Mouse (Mus musculus) forebrain, embryonic 12.5 days (tissue): ENCODE results near the gene Lrmp. TPM values are rescaled to one million over a fixed set of nuclear protein-coding genes. Genes with fewer than 3 reads are reported as not detected.

Experiments
- ATAC-seq: fragments of 200-750 bp; cut with Nextera tagmentation; 2 replicates; pipeline ENCODE4 v1.8.0; 2017; ENCODE audit warnings: moderate TSS enrichment; ENCODE audit not compliant: low FRiP score
- H3K27ac ChIP-seq: fragments of 300-500 bp; sonication (generic); 2 replicates; pipeline ENCODE4 v1.5.1; 2016; ENCODE audit warnings: mild to moderate bottlenecking
- H3K27me3 ChIP-seq: fragments of 300-500 bp; sonication (generic); 2 replicates; pipeline ENCODE4 v1.6.1; 2016; ENCODE audit warnings: mild to moderate bottlenecking
- H3K36me3 ChIP-seq: fragments of 300-500 bp; sonication (generic); replicated peaks from 2 replicates; pipeline ENCODE4 v1.6.1; 2016; ENCODE audit warnings: mild to moderate bottlenecking
- H3K4me1 ChIP-seq: fragments of 300-500 bp; sonication (generic); 2 replicates; pipeline ENCODE4 v1.6.1; 2016
- H3K4me2 ChIP-seq: fragments of 300-500 bp; sonication (generic); 2 replicates; pipeline ENCODE4 v1.6.1; 2016; ENCODE audit warnings: mild to moderate bottlenecking, moderate library complexity
- H3K4me3 ChIP-seq: fragments of 300-500 bp; sonication (generic); replicated peaks from 2 replicates; pipeline ENCODE4 v1.5.1; 2016; ENCODE audit warnings: mild to moderate bottlenecking
- H3K9ac ChIP-seq: fragments of 300-500 bp; sonication (generic); 2 replicates; pipeline ENCODE4 v1.6.1; 2016; ENCODE audit warnings: mild to moderate bottlenecking
- H3K9me3 ChIP-seq: fragments of 300-500 bp; sonication (generic); 2 replicates; pipeline ENCODE4 v1.6.1; 2016
- WGBS: fragments of 180-500 bp; shearing (Covaris S2); methylation state at CpG from one replicate; pipeline ENCODE4 v1.1.7; 2016; 5-methylcytosine and 5-hydroxymethylcytosine counted together
- polyA plus RNA-seq: library from polyadenylated mRNA; unstranded; fragments of >200 nt; fragmentation: Nextera tagmentation; extraction: Ambion mirVana; gene quantifications from 2 replicates; pipeline ENCODE4 v1.2.1, GENCODE M21; 2016

Lrmp gene
- 0.88 and 1.0 TPM in 2 replicates for polyA plus RNA-seq

DNA sequence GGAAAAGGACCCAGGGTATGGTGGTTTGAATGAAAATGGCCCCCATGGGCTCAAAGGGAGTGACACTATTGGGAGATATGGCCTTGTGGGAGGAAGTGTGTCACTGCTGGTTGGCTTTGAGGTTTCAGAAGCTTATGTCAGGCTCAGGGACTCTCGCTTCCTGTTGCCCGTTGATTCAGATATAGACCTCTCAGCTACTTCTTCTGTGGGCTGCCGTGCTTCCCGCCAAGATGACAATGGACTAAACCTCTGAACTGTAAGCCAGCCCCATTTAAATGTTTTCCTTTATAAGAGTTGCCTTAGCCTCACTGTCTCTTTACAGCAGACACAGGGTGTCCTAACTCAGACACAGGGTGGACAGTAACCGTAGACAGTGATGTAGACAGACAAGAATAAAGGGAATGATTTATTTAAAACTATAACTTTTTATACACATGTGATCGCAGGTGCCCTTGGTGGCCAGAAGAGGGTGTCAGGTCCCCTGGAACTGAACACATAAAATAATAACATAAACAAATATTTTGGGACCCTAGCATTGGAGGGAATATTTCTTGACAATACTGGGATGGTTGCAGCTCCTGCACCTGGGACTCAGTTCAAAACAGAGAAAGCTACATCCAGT is at the start of gene Lrmp:
Gene Lrmp, plus strand, starts transcription at position 178 of the 622 bp plus-strand sequence.
- H3K36me3 ChIP-seq, result no peaks in the 10 kb centered on the region
- H3K9ac ChIP-seq, result no peak within 1 kb of the TSS
- WGBS, result 71% methylated on average over 6 of the region's 6 CpGs
- peaks cover 14% of the 10 kb centered on the region for H3K4me1 ChIP-seq
- H3K27me3 ChIP-seq, result no peaks in the 10 kb centered on the region
- no peaks in the 10 kb centered on the region for H3K9me3 ChIP-seq
- no peak for ATAC-seq
- no peak within 1 kb of the TSS for H3K4me3 ChIP-seq
- peak within 1 kb of the TSS; percentile 27 for H3K4me2 ChIP-seq
- peak within 1 kb of the TSS; percentile 78 for H3K27ac ChIP-seq

- Histone ChIP-seq H3K27me3 (no peaks in the 10 kb centered on the region), H3K4me2 (no peak overlapping the region), H3K36me3 (no peaks in the 10 kb centered on the region), H3K9me3 (no peaks in the 10 kb centered on the region), H3K4me3 (no peak overlapping the region), H3K9ac (no peak overlapping the region), H3K27ac (no peak overlapping the region), H3K4me1 (peaks cover 6% of the 10 kb centered on the region; the same call in 1 of the 2 replicates)
- WGBS, result 87% methylated on average over 6 of the region's 6 CpGs
- no peak for ATAC-seq
Measured at GRCm38 (mm10) chr6:145066416-145066815, 49.0 kb upstream of the Lrmp start.

- 90% methylated on average over 8 of the region's 8 CpGs for WGBS
- Histone ChIP-seq H3K4me3 (no peak overlapping the region), H3K36me3 (no peaks in the 10 kb centered on the region), H3K9me3 (no peaks in the 10 kb centered on the region), H3K4me1 (peaks cover 6% of the 10 kb centered on the region; the same call in 1 of the 2 replicates), H3K27ac (no peak overlapping the region), H3K9ac (no peak overlapping the region), H3K27me3 (no peaks in the 10 kb centered on the region), H3K4me2 (no peak overlapping the region)
- no peak for ATAC-seq
Measured at GRCm38 (mm10) chr6:145067679-145068078, 47.8 kb upstream of the Lrmp start.

- no peaks in the 10 kb centered on the region for H3K27me3 ChIP-seq
- no peak overlapping the region for H3K4me2 ChIP-seq
- H3K9ac ChIP-seq, result no peak overlapping the region
- no peaks in the 10 kb centered on the region for H3K36me3 ChIP-seq
- no peak overlapping the region for H3K27ac ChIP-seq
- no peaks in the 10 kb centered on the region for H3K9me3 ChIP-seq
- H3K4me1 ChIP-seq, result 0 out of 2 replicates have a peak, but pooled peaks cover under 1% of the 10 kb centered on the region
- WGBS, result 97% methylated on average over 7 of the region's 7 CpGs
- H3K4me3 ChIP-seq, result no peak overlapping the region
- ATAC-seq, result no peak
Measured at GRCm38 (mm10) chr6:145069397-145069796, 46.1 kb upstream of the Lrmp start.

DNA sequence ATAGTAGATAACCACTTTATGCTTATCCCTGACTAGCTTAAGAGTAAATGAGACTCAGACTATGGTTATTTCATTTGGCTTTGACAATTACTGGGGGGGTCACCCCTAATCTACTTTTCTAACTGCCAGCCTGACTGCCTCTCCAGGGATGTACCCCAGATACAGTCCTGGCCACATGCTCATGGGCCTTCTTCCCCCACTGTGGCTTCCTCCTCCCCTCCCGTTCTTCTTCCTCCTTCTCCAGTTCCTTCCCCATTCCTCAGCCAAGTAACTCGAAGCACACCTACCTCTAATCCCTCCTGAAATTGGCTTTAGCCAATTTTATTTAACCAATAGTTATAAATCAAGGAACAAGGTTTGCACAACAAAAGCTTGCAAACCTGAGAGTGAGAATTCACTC is 45.5 kb upstream of the Lrmp start:
- no peak overlapping the region for H3K4me2 ChIP-seq
- no peak overlapping the region for H3K9ac ChIP-seq
- no peak overlapping the region for H3K4me3 ChIP-seq
- H3K27ac ChIP-seq, result no peak overlapping the region
- H3K9me3 ChIP-seq, result no peaks in the 10 kb centered on the region
- 0 out of 2 replicates have a peak, but pooled peaks cover 3% of the 10 kb centered on the region for H3K4me1 ChIP-seq
- H3K36me3 ChIP-seq, result no peaks in the 10 kb centered on the region
- ATAC-seq, result no peak
- no peaks in the 10 kb centered on the region for H3K27me3 ChIP-seq
- WGBS, result 79% methylated on average over 2 of the region's 2 CpGs

DNA sequence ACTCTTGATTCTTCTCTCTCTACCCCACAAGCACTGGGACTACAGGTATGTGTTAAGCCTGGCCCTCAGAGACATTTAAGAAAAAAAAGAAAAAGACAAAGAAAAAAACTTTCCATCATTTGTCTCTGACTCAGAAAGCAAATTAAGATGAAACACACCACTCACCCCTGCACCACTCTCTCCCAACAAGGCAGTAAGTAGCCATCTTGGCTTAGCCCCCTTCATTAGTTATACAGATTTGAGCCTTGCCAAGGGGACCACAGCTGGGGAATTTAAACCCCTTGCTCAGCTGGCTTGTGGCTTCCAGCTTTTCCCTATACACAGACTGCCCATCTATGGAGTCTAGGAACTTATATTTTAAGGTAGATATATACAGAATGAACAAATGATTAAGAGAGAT is 41.0 kb upstream of the Lrmp start:
- H3K36me3 ChIP-seq, result no peaks in the 10 kb centered on the region
- no peak for ATAC-seq
- H3K27me3 ChIP-seq, result 0 out of 2 replicates have a peak, but pooled peaks cover 3% of the 10 kb centered on the region
- no peaks in the 10 kb centered on the region for H3K9me3 ChIP-seq
- H3K9ac ChIP-seq, result no peak overlapping the region
- H3K4me3 ChIP-seq, result 0 out of 2 replicates have a peak overlapping the region, but pooled peaks have one; percentile 11
- H3K4me2 ChIP-seq, result peak overlapping the region; percentile 91
- peaks cover 7% of the 10 kb centered on the region; the same call in 1 of the 2 replicates for H3K4me1 ChIP-seq
- H3K27ac ChIP-seq, result no peak overlapping the region

GRCm38 (mm10) chr6:145075088-145075547 is 40.3 kb upstream of the Lrmp start:
- 0 out of 2 replicates have a peak, but pooled peaks cover 3% of the 10 kb centered on the region for H3K27me3 ChIP-seq
- peak; percentile 69 for ATAC-seq
- WGBS, result under 1% methylated on average over 20 of the region's 20 CpGs
- H3K9ac ChIP-seq, result peak overlapping the region; percentile 74
- no peak overlapping the region for H3K27ac ChIP-seq
- no peaks in the 10 kb centered on the region for H3K36me3 ChIP-seq
- H3K4me2 ChIP-seq, result peak overlapping the region; percentile 91
- H3K4me1 ChIP-seq, result peaks cover 7% of the 10 kb centered on the region; the same call in 1 of the 2 replicates
- no peaks in the 10 kb centered on the region for H3K9me3 ChIP-seq
- H3K4me3 ChIP-seq, result peak overlapping the region; percentile 53

DNA sequence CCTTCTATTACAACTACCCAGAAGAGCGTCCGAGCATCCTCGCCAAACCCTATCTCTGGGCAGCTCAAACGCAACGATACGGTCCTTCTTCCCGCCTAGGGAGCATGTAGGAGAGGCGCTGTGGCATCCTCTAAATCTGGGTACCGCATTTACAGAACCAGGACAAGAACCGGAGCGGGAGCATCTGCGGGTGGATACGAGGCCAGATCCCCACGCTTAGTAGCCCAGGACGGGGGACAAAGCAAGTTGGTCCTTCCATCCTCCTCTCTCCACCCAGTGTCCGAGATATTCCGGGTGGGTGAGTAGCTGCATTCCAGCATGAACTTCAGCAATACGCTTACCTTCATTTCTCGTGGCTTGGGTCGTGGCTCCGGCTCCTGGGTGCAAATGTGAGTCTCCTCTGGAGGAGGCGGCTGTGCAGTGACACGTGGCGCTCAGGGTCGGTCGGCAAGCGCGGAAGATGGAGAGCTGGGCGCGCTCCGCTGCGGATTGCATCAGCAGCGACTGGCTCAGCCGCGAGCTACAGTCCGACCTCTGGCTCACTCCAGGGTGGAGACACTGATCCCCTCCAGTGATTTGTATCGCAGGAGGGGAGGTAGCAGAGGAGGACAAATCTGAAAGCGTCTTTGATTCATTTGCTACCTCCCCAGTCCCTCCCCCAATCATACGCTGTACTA is 39.8 kb upstream of the Lrmp start, which contains the start of gene Bcat1:
Gene Bcat1, minus strand, starts transcription at position 637 of the 677 bp plus-strand sequence.
- peaks cover 7% of the 10 kb centered on the region; the same call in 1 of the 2 replicates for H3K4me1 ChIP-seq
- no peaks in the 10 kb centered on the region for H3K36me3 ChIP-seq
- H3K4me3 ChIP-seq, result peak within 1 kb of the TSS; percentile 53
- H3K9me3 ChIP-seq, result no peaks in the 10 kb centered on the region
- H3K27me3 ChIP-seq, result 0 out of 2 replicates have a peak, but pooled peaks cover 3% of the 10 kb centered on the region
- no peak within 1 kb of the TSS for H3K27ac ChIP-seq
- under 1% methylated on average over 39 of the region's 39 CpGs for WGBS
- peak; percentile 82 for ATAC-seq
- peak within 1 kb of the TSS; percentile 74 for H3K9ac ChIP-seq
- peak within 1 kb of the TSS; percentile 91 for H3K4me2 ChIP-seq

DNA sequence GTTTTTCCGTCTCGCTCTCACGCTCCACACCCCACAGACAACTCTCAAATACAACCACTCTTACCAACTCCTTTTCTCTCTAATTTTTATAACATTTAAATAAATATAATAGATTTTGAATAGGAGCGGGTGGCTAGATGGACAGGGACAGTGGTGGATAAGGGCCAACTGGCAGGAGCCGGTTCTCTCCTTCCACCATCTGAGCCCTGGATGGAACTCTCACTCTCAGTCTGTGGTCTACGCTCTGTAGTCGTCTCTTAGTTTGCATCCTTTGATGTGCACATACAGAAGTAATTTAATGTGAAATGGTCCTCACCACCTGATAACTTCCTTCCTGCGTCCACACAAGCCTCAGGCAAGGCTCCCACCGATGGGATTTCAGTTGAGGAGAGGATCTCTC is 39.2 kb upstream of the Lrmp start:
- Histone ChIP-seq H3K27me3 (0 out of 2 replicates have a peak, but pooled peaks cover 3% of the 10 kb centered on the region), H3K4me1 (peaks cover 7% of the 10 kb centered on the region; the same call in 1 of the 2 replicates), H3K4me2 (peak overlapping the region; percentile 91), H3K4me3 (peak overlapping the region; percentile 53), H3K9ac (0 out of 2 replicates have a peak overlapping the region, but pooled peaks have one; percentile 74), H3K27ac (no peak overlapping the region), H3K36me3 (no peaks in the 10 kb centered on the region), H3K9me3 (no peaks in the 10 kb centered on the region)
- WGBS, result 14% methylated on average over 9 of the region's 9 CpGs
- ATAC-seq, result peak; percentile 57; the same call in 1 of the 2 replicates

GRCm38 (mm10) chr6:145079087-145079759 is 36.2 kb upstream of the Lrmp start:
- Histone ChIP-seq H3K27ac (no peak overlapping the region), H3K36me3 (no peaks in the 10 kb centered on the region), H3K4me3 (no peak overlapping the region), H3K9ac (no peak overlapping the region), H3K9me3 (no peaks in the 10 kb centered on the region), H3K4me2 (no peak overlapping the region), H3K27me3 (0 out of 2 replicates have a peak, but pooled peaks cover 3% of the 10 kb centered on the region), H3K4me1 (peaks cover 7% of the 10 kb centered on the region; the same call in 1 of the 2 replicates)
- ATAC-seq, result no peak
- 87% methylated on average over 9 of the region's 9 CpGs for WGBS

GRCm38 (mm10) chr6:145081721-145082120 is 33.7 kb upstream of the Lrmp start:
- Histone ChIP-seq H3K4me2 (no peak overlapping the region), H3K9me3 (no peaks in the 10 kb centered on the region), H3K4me3 (no peak overlapping the region), H3K4me1 (no peaks in the 10 kb centered on the region), H3K27ac (no peak overlapping the region), H3K9ac (no peak overlapping the region), H3K36me3 (no peaks in the 10 kb centered on the region), H3K27me3 (no peaks in the 10 kb centered on the region)
- no peak for ATAC-seq
- 73% methylated on average over 4 of the region's 4 CpGs for WGBS
